Mouse (Mus musculus): ENCODE results near the gene Alppl2.

GRCm38 (mm10) chr1:87114784-87115183 lies 25.1 kb upstream of the Alppl2 start:
- TF ChIP-seq CTCF (IDR thresholded peaks at IDR 0.05; ENCODE audit: low read depth, low read length) (no peak), GATA2 (IDR thresholded peaks at IDR 0.05; ENCODE audit: borderline replicate concordance, low read depth, low read length) (no peak), GATA1 (IDR thresholded peaks at IDR 0.05; ENCODE audit: borderline replicate concordance, low read length) (no peak), POLR2AphosphoS5 (IDR thresholded peaks at IDR 0.05; ENCODE audit: insufficient replicate concordance, low read depth, low read length) (no peak), TAL1 (conservative IDR thresholded peaks at IDR 0.05; ENCODE audit: low read depth, low read length) (no peak)

Measured in G1E (cell line).